Mouse (Mus musculus) ovary, postnatal 36 days (tissue): ENCODE results near the gene Olfr551.
A peak's percentile ranks its signal among the peaks of the same experiment; 100 is the strongest.
"Not testable (repeated sequence)": the region's sequence is repeated elsewhere in the genome, so short reads cannot be mapped to it uniquely, and the experiment has no call there.

Experiments used
- DNase-seq: peaks from one replicate; pipeline ENCODE4 v3.0.0; 2022; ENCODE audit warnings: low spot score, mixed read lengths

Gene Olfr551

GRCm38 (mm10) chr7:102591786-102592185, at the start of gene Olfr551:
TSS of gene Olfr551 (minus strand) at chr7:102591886.
- no peak for DNase-seq

- no peak for DNase-seq
These were observed 46.4 kb upstream of the Olfr551 start, which contains the start of gene Olfr554 for GRCm38 (mm10) chr7:102638132-102638531. TSS of gene Olfr554 (plus strand) at chr7:102638432.

GRCm38 (mm10) chr7:102636665-102637064, 45.0 kb upstream of the Olfr551 start:
- DNase-seq: no peak

GRCm38 (mm10) chr7:102620368-102620767, 28.7 kb upstream of the Olfr551 start:
- DNase-seq: not testable (repeated sequence)

- no peak for DNase-seq
These were observed 27.9 kb upstream of the Olfr551 start for GRCm38 (mm10) chr7:102619608-102620007.

GRCm38 (mm10) chr7:102618118-102618517, 26.4 kb upstream of the Olfr551 start, which contains the start of gene Olfr553:
TSS of gene Olfr553 (minus strand) at chr7:102618218.
- no peak for DNase-seq

GRCm38 (mm10) chr7:102597378-102598031, 5.8 kb upstream of the Olfr551 start, which contains the start of gene Olfr552:
TSS of gene Olfr552 (plus strand) at chr7:102597770.
- DNase-seq: no peak

- no peak for DNase-seq
These were observed 15.7 kb downstream of the Olfr551 start for GRCm38 (mm10) chr7:102575998-102576397.

- no peak for DNase-seq
These were observed 18.4 kb downstream of the Olfr551 start for GRCm38 (mm10) chr7:102573174-102573830.

- DNase-seq: no peak
These were observed 20.5 kb downstream of the Olfr551 start, which contains the start of gene Olfr550 for GRCm38 (mm10) chr7:102571142-102571541. TSS of gene Olfr550 (plus strand) at chr7:102571442.

GRCm38 (mm10) chr7:102566219-102566618, 25.5 kb downstream of the Olfr551 start:
- DNase-seq: no peak

- DNase-seq: peak; percentile 81
These were observed 26.4 kb downstream of the Olfr551 start, which contains the start of gene Trim21 for GRCm38 (mm10) chr7:102564999-102565997. TSS of gene Trim21 (minus strand) at chr7:102565486.

GRCm38 (mm10) chr7:102553279-102553678, 38.4 kb downstream of the Olfr551 start:
- DNase-seq: no peak

GRCm38 (mm10) chr7:102549570-102549969, 42.1 kb downstream of the Olfr551 start, which contains the start of gene Olfr549:
TSS of gene Olfr549 (plus strand) at chr7:102549870.
- DNase-seq: no peak

- no peak for DNase-seq
These were observed 50.4 kb downstream of the Olfr551 start for GRCm38 (mm10) chr7:102541251-102541650.

- no peak for DNase-seq
These were observed 51.1 kb downstream of the Olfr551 start, which contains the start of gene Olfr548-ps1 for GRCm38 (mm10) chr7:102540596-102540995. TSS of gene Olfr548-ps1 (plus strand) at chr7:102540896.

- no peak for DNase-seq
These were observed 57.2 kb downstream of the Olfr551 start, which contains the start of gene Olfr547 for GRCm38 (mm10) chr7:102534449-102534848. TSS of gene Olfr547 (plus strand) at chr7:102534749.
